Mouse (Mus musculus) embryonic facial prominence, embryonic 13.5 days (tissue): ENCODE data around the gene Brd2. TPM values are rescaled to one million over a fixed set of nuclear protein-coding genes. Genes with fewer than 3 reads are reported as not detected.
A peak's percentile ranks its signal among the peaks of the same experiment; 100 is the strongest.

Experiments
- ATAC-seq: fragments of 200-750 bp; cut with Nextera tagmentation; 2 replicates; pipeline ENCODE4 v1.8.0; 2017; ENCODE audit warnings: low read depth; ENCODE audit not compliant: insufficient number of reproducible peaks, insufficient read depth, low FRiP score, low TSS enrichment
- H3K27ac ChIP-seq: fragments of 300-500 bp; sonication (generic); 2 replicates; pipeline ENCODE4 v1.5.1; 2015; ENCODE audit warnings: moderate library complexity, mild to moderate bottlenecking, inconsistent platforms
- H3K27me3 ChIP-seq: fragments of 300-500 bp; sonication (generic); 2 replicates; pipeline ENCODE4 v1.6.1; 2015; ENCODE audit warnings: mild to moderate bottlenecking, inconsistent platforms
- H3K36me3 ChIP-seq: fragments of 300-500 bp; sonication (generic); 2 replicates; pipeline ENCODE4 v1.6.1; 2015; ENCODE audit warnings: mild to moderate bottlenecking, inconsistent platforms
- H3K4me1 ChIP-seq: fragments of 300-500 bp; sonication (generic); 2 replicates; pipeline ENCODE4 v1.6.1; 2015; ENCODE audit warnings: inconsistent platforms
- H3K4me2 ChIP-seq: fragments of 300-500 bp; sonication (generic); 2 replicates; pipeline ENCODE4 v1.6.1; 2015; ENCODE audit warnings: moderate library complexity, mild to moderate bottlenecking, inconsistent platforms
- H3K4me3 ChIP-seq: fragments of 300-500 bp; sonication (generic); 2 replicates; pipeline ENCODE4 v1.5.1; 2015; ENCODE audit warnings: mild to moderate bottlenecking, inconsistent platforms
- H3K9ac ChIP-seq: fragments of 300-500 bp; sonication (generic); 2 replicates; pipeline ENCODE4 v1.6.1; 2015; ENCODE audit warnings: mild to moderate bottlenecking, inconsistent platforms
- H3K9me3 ChIP-seq: fragments of 300-500 bp; sonication (generic); 2 replicates; pipeline ENCODE4 v1.6.1; 2016; ENCODE audit warnings: inconsistent platforms
- whole genome bisulfite sequencing: fragments of 180-500 bp; shearing (Covaris S2); methylation state at CpG from one replicate; pipeline ENCODE4 v1.1.7; 2015; ENCODE audit warnings: mixed read lengths; 5-methylcytosine and 5-hydroxymethylcytosine counted together
- polyA plus RNA-seq: library from polyadenylated mRNA; unstranded; fragments of >200 nt; fragmentation: Nextera tagmentation; extraction: Ambion mirVana; gene quantifications from 2 replicates; pipeline ENCODE4 v1.2.1, GENCODE M21; 2015

The Brd2 gene
- polyA plus RNA-seq, 1 experiment from 2014 or later = 122 TPM

DNA sequence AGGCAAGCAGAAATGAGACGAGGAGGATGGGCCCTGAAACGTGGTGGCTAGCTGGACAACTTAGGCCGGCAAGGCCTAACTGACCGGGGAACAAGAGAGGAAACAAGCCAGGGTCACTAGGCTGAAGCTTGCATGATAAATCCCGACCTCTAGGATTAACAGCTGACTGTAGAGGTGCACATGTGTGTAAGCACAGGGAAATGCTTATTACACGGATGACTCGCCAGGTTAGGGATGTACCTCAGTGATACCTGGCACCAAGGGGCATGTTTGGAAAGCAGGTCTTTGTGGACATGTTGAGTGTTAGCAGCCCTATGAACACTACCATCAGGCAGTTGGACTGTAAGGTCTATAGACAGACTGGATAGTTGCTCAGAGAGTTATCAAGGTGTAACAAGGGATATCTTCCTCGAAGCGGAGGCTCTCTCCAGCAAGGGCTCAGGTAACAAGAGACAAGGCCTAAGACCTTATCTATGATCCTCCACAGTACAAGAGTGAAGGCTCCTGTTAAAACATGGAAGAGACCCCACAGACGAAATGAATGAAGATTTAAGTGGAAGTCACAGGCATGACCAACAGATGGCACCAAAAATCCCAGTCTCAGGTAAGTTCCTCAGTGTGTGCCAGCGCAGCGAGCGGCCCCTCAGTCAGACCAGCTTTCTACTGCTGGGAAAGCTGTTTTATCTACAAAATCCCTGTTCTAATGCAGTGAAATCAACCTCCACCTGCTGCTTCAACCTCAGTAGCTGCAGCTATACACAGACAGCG lies 13.2 kb downstream of the Brd2 start:
- Histone ChIP-seq H3K9ac (no peak overlapping the region), H3K4me1 (peaks cover 3% of the 10 kb centered on the region), H3K27me3 (no peaks in the 10 kb centered on the region), H3K9me3 (no peaks in the 10 kb centered on the region), H3K27ac (no peak overlapping the region), H3K4me2 (no peak overlapping the region), H3K36me3 (peaks cover 54% of the 10 kb centered on the region), H3K4me3 (no peak overlapping the region)
- WGBS = 78% methylated on average over 14 of the region's 14 CpGs
- no peak for ATAC-seq

DNA sequence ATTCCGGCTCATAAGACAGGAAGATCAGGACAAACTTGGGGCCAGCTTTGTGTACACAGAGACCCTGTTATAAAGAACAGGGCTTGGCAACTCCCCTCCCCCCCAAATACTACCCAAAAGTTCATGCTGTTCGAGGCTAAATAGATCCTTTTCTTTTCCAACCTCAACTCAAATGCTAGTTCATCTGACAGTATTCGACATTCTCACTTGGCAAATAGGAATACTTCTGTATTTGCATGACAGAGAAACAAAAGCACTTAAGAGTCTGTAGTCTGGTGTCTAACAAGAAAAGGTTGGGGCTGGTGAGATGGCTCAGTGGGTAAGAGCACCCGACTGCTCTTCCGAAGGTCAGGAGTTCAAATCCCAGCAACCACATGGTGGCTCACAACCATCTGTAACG lies 14.0 kb downstream of the Brd2 start:
- 89% methylated on average over 5 of the region's 6 CpGs for WGBS
- Histone ChIP-seq H3K27me3 (no peaks in the 10 kb centered on the region), H3K4me3 (no peak overlapping the region), H3K27ac (no peak overlapping the region), H3K4me1 (peaks cover 3% of the 10 kb centered on the region), H3K9me3 (no peaks in the 10 kb centered on the region), H3K36me3 (peaks cover 46% of the 10 kb centered on the region), H3K9ac (no peak overlapping the region), H3K4me2 (no peak overlapping the region)
- no peak for ATAC-seq

DNA sequence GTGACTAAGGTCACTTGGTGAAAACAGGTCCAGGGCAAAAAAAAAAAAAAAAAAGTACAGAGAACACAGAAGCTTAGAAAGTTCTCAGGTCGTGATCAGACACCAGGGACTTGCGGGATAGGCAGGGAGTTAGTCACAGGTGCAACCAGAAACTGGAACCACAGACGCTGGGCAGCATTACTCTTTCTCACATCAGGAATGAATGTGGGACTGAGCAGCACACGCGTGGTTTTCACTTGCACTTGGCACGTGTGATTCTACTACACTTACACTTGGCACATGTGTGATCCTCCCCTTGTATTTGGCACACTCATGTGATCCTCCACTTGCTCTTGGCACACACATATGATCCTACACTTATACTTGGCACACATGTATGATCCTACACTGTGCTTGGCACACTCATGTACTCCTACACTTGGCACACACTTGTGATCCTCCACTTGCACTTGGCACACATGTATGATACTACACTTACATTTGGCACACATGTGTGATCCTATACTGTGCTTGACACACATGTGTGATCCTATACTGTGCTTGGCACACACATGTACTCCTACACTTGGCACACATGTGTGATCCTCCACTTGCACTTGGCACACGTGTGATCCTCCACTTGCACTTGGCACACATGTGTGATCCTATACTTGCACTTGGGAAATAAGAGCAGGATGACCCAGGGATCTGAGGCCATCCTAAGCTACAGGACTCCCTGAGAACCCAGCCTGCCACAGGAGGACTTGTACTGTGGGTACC lies 15.1 kb downstream of the Brd2 start:
- 0 out of 2 replicates have a peak, but pooled peaks have one; percentile 32 for ATAC-seq
- Histone ChIP-seq H3K27me3 (no peaks in the 10 kb centered on the region), H3K36me3 (peaks cover 34% of the 10 kb centered on the region), H3K9ac (no peak overlapping the region), H3K4me1 (peaks cover 2% of the 10 kb centered on the region; the same call in 1 of the 2 replicates), H3K4me2 (no peak overlapping the region), H3K4me3 (no peak overlapping the region), H3K27ac (no peak overlapping the region), H3K9me3 (no peaks in the 10 kb centered on the region)
- WGBS = 73% methylated on average over 7 of the region's 7 CpGs

DNA sequence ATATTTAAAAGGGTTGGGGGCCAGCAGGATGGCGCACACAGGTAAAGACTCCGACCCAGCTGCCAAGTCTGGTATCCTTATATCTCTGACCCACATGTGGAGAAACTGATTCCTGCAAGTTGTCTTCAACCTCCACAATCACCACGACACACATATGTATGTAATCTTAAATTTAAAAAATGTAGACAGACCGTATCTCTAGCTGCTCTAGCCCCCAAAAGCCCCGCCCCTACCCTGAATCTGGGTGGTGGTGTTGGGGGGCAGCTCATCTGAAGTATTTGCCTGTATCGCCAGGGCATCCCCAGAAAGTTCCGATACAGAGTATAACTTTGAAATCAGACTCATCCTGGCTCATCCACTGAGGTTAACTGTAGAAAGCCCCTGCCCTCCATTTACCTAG lies 15.9 kb downstream of the Brd2 start:
- no peak overlapping the region for H3K9ac ChIP-seq
- no peak overlapping the region for H3K27ac ChIP-seq
- no peaks in the 10 kb centered on the region; the same call in 1 of the 2 replicates for H3K4me1 ChIP-seq
- H3K36me3 ChIP-seq = peaks cover 27% of the 10 kb centered on the region
- WGBS = 84% methylated on average over 7 of the region's 7 CpGs
- no peak overlapping the region for H3K4me3 ChIP-seq
- no peaks in the 10 kb centered on the region for H3K9me3 ChIP-seq
- H3K4me2 ChIP-seq = no peak overlapping the region
- no peak for ATAC-seq
- H3K27me3 ChIP-seq = no peaks in the 10 kb centered on the region

DNA sequence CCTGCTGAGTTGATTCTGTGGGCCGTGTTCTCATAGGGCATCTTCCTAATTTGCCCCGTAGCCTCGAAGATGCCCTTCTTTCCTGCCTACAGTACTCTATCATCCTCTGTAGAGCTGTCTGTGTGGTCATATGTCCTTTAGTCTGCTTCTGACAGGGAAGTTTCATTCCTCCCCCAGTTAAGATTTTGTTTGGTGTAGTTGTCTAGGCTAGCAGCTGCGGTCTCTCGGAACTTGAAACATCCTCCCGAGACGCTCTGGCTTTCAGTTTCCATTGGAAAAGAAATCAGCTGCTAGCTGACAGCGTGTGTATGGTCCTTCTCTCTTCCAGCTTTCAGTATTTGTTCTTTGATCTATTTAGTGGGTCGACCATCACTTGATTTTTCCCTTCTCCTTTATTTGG lies 17.6 kb downstream of the Brd2 start:
- Histone ChIP-seq H3K4me3 (no peak overlapping the region), H3K4me1 (no peaks in the 10 kb centered on the region; the same call in 1 of the 2 replicates), H3K9ac (no peak overlapping the region), H3K27me3 (no peaks in the 10 kb centered on the region), H3K27ac (no peak overlapping the region), H3K9me3 (no peaks in the 10 kb centered on the region), H3K36me3 (peaks cover 9% of the 10 kb centered on the region), H3K4me2 (no peak overlapping the region)
- 87% methylated on average over 9 of the region's 9 CpGs for WGBS
- ATAC-seq = no peak

DNA sequence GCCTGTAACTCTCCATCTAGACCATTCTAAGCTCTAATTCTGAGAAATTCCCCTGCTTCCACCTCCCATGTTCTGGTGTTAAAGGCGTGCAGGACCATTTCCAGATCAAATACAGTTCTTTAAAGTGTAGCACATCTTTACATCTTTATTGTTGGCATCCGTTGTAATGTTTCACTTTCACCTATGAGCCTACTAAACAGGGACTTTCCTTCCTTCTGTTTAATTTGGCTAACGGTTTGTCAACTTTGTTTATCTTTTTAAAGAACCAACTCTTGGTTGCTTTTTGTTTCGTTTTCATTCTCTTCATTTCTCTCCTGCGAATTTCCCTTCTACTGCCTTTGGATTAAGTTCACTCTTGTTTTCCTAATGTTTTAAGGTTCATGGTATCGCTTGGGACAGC lies 19.6 kb downstream of the Brd2 start:
- no peak overlapping the region for H3K4me2 ChIP-seq
- H3K9ac ChIP-seq = no peak overlapping the region
- no peaks in the 10 kb centered on the region for H3K36me3 ChIP-seq
- H3K4me3 ChIP-seq = no peak overlapping the region
- no peak for ATAC-seq
- no peaks in the 10 kb centered on the region for H3K9me3 ChIP-seq
- peaks cover 4% of the 10 kb centered on the region; the same call in 1 of the 2 replicates for H3K4me1 ChIP-seq
- no peaks in the 10 kb centered on the region for H3K27me3 ChIP-seq
- WGBS = 81% methylated on average over 6 of the region's 6 CpGs
- no peak overlapping the region for H3K27ac ChIP-seq

DNA sequence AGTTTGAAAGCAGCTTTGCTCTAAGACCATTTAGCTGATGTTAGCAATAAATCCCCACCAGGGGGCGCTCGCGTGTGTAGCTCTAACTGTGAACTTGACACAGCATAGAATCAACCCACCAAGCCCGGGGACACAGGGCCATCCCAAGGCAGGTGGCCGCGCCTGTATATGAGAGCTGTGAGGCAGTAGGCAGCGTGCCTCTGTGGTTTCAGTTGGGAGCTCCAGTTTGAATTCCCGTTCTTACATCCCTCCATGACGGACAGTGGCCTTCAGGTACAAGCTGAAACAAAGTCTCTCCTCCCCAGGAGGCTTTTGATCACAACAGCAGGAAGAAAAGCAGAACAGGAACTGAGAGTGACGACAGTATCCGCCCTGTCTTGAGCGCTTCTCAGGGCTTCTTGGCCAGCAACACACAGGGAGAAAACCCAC lies 20.8 kb downstream of the Brd2 start:
- Histone ChIP-seq H3K9ac (no peak overlapping the region), H3K4me2 (peak overlapping the region; percentile 32), H3K9me3 (no peaks in the 10 kb centered on the region), H3K4me1 (peaks cover 4% of the 10 kb centered on the region; the same call in 1 of the 2 replicates), H3K36me3 (no peaks in the 10 kb centered on the region), H3K27me3 (no peaks in the 10 kb centered on the region), H3K27ac (no peak overlapping the region), H3K4me3 (no peak overlapping the region)
- ATAC-seq = no peak
- WGBS = 9% methylated on average over 12 of the region's 12 CpGs

DNA sequence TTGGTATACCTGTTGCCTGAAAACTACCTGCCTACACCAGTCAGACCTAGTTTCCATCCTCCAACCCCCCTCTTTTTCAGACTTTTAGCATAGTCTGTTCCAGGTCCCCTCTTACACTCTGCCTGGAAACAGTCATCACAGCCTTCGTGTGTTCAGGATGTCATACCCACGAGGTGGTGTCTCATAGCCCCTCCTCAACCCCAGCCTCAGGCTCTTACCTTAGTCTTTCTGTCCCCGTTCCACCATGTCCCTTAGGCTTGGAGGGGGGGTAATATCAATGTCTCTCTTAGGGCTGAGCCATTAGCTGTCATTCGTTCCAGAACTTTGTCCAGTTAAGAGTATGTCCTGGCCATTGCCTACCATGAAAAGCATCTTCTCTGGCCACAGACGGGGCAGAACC lies 21.2 kb downstream of the Brd2 start:
- H3K4me2 ChIP-seq = no peak overlapping the region
- H3K9ac ChIP-seq = no peak overlapping the region
- 29% methylated on average over 5 of the region's 5 CpGs for WGBS
- no peak for ATAC-seq
- no peaks in the 10 kb centered on the region for H3K36me3 ChIP-seq
- peaks cover 4% of the 10 kb centered on the region; the same call in 1 of the 2 replicates for H3K4me1 ChIP-seq
- H3K27me3 ChIP-seq = no peaks in the 10 kb centered on the region
- no peak overlapping the region for H3K4me3 ChIP-seq
- H3K27ac ChIP-seq = no peak overlapping the region
- no peaks in the 10 kb centered on the region for H3K9me3 ChIP-seq

DNA sequence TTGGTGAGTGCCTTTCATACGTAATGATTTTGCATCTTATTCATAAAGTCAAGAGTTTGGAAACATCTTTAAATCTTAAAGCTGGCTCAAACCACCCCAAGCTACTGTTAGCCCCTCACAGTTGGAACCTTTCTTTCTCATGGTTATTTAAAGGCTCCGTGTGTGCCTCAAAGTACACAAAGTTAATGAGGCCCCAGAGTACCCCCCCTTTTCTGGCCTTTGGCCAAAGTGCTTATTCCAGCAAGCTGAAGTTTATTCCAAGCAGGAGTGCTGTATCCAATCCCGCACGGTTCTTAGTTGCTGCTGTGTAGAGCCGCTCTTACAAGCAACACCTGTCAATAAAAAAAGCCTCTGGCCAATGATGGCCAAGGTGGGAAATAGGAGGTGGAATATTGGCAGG lies 22.9 kb downstream of the Brd2 start:
- no peaks in the 10 kb centered on the region for H3K9me3 ChIP-seq
- no peak for ATAC-seq
- H3K27ac ChIP-seq = no peak overlapping the region
- WGBS = 56% methylated on average over 5 of the region's 5 CpGs
- no peak overlapping the region for H3K4me2 ChIP-seq
- no peak overlapping the region for H3K4me3 ChIP-seq
- H3K9ac ChIP-seq = no peak overlapping the region
- H3K4me1 ChIP-seq = peaks cover 4% of the 10 kb centered on the region; the same call in 1 of the 2 replicates
- no peaks in the 10 kb centered on the region for H3K27me3 ChIP-seq
- H3K36me3 ChIP-seq = no peaks in the 10 kb centered on the region

DNA sequence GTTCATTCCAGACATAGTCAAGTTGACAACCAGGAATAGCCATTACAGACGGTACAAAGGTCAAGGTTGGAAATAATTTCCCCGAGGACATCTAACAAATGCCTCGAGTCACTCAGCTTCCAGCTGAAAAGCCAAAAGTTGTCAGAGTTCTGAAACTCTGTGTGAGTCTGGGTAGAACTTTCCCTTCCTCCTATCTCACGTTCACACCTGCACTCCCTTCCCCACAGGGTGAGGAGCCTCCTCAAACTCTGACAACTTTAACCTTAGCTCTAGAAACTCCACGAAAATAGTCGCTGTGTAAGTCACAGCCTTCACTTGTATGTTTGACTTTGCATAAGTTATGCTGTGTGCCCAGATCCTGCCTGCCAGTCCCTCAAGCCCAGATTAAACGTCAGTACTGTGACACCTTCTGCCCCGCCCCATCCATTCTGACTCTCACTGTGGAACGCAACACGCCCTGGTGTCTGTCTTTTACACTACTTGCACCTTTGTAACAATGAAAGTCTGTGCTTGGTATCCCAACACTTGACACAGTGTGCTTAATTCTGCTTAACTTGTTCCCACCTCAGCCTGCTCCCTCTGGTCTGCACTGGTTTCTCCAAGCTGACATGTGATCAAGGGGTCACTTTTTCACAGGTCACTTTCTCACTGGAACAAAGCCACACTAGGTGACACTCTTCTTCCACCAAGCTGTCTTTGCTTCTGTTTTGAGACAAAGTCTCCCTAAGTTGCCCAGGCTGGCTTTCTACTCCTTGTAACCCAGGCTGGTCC lies 23.5 kb downstream of the Brd2 start:
- ATAC-seq = no peak
- no peaks in the 10 kb centered on the region for H3K27me3 ChIP-seq
- WGBS = 60% methylated on average over 10 of the region's 10 CpGs
- no peak overlapping the region for H3K9ac ChIP-seq
- no peaks in the 10 kb centered on the region for H3K36me3 ChIP-seq
- H3K27ac ChIP-seq = no peak overlapping the region
- no peak overlapping the region for H3K4me3 ChIP-seq
- H3K9me3 ChIP-seq = no peaks in the 10 kb centered on the region
- H3K4me2 ChIP-seq = no peak overlapping the region
- H3K4me1 ChIP-seq = peaks cover 4% of the 10 kb centered on the region; the same call in 1 of the 2 replicates

DNA sequence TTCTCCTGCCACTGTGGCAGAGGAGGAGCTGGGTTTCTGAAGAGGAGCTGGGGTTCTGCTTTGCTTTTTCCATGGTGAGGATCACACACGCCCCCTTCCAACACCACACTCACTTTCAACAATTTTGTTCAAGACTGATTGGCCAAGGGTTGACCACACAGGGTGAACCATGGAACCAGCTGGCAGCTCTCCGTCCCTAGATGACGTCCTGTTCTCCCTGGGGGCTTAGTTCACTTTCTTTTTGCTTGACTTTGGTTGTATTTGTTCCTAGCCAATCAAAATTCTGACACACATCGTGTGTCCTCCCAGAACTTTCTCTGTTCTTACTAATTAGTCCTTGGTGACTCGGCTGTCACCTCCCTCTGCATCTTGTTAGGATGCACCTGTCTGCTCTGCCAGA lies 25.2 kb downstream of the Brd2 start:
- no peaks in the 10 kb centered on the region for H3K9me3 ChIP-seq
- no peak for ATAC-seq

More for the DNA sequence above, 25.2 kb downstream of the Brd2 start:
- 60% methylated on average over 5 of the region's 5 CpGs for WGBS
- no peak overlapping the region for H3K27ac ChIP-seq
- H3K4me2 ChIP-seq = no peak overlapping the region
- H3K4me3 ChIP-seq = no peak overlapping the region
- H3K4me1 ChIP-seq = peaks cover 9% of the 10 kb centered on the region; the same call in 1 of the 2 replicates
- H3K27me3 ChIP-seq = no peaks in the 10 kb centered on the region
- H3K36me3 ChIP-seq = no peaks in the 10 kb centered on the region
- H3K9ac ChIP-seq = no peak overlapping the region
